Mouse (Mus musculus): ENCODE measurements around the gene Mre11a.

- no peak for TF ChIP-seq CTCF (IDR thresholded peaks at IDR 0.05; ENCODE audit: low read depth)
- no peak for TF ChIP-seq EP300 (optimal IDR thresholded peaks at IDR 0.05)
Observed at GRCm38 (mm10) chr9:14872181-14872930, 87.9 kb downstream of the Mre11a start.
